Mouse (Mus musculus): ENCODE results near the gene Rhox4c.
"Not testable (repeated sequence)": the region's sequence is repeated elsewhere in the genome, so short reads cannot be mapped to it uniquely, and the experiment has no call there.

Rhox4c gene

GRCm38 (mm10) chrX:37480037-37480436, at the start of gene Rhox4c:
Gene Rhox4c, plus strand, starts transcription at chrX:37480337.
- DNase-seq (ENCODE audit: low spot score): not testable (repeated sequence)

GRCm38 (mm10) chrX:37432194-37432593, 47.9 kb upstream of the Rhox4c start, which contains the start of gene Rhox4b:
Gene Rhox4b, plus strand, starts transcription at chrX:37432494.
- not testable (repeated sequence) for DNase-seq (ENCODE audit: low spot score)

- not testable (repeated sequence) for DNase-seq (ENCODE audit: low spot score)
These were observed 26.8 kb upstream of the Rhox4c start, which contains the start of gene Rhox2c for GRCm38 (mm10) chrX:37453380-37453779. Gene Rhox2c, plus strand, starts transcription at chrX:37453680.

GRCm38 (mm10) chrX:37458285-37458684, 21.9 kb upstream of the Rhox4c start, which contains the start of gene Rhox3c:
Gene Rhox3c, plus strand, starts transcription at chrX:37458585.
- DNase-seq (ENCODE audit: low spot score): not testable (repeated sequence)

GRCm38 (mm10) chrX:37514059-37514458, 33.9 kb downstream of the Rhox4c start, which contains the start of gene Rhox4d:
Gene Rhox4d, plus strand, starts transcription at chrX:37514359.
- not testable (repeated sequence) for DNase-seq (ENCODE audit: low spot score)

GRCm38 (mm10) chrX:37530152-37530551, 50.0 kb downstream of the Rhox4c start, which contains the start of gene Rhox2e:
Gene Rhox2e, plus strand, starts transcription at chrX:37530452.
- DNase-seq (ENCODE audit: low spot score): not testable (repeated sequence)
